Mouse (Mus musculus): ENCODE measurements around the gene Scnn1a.

Gene Scnn1a

DNA sequence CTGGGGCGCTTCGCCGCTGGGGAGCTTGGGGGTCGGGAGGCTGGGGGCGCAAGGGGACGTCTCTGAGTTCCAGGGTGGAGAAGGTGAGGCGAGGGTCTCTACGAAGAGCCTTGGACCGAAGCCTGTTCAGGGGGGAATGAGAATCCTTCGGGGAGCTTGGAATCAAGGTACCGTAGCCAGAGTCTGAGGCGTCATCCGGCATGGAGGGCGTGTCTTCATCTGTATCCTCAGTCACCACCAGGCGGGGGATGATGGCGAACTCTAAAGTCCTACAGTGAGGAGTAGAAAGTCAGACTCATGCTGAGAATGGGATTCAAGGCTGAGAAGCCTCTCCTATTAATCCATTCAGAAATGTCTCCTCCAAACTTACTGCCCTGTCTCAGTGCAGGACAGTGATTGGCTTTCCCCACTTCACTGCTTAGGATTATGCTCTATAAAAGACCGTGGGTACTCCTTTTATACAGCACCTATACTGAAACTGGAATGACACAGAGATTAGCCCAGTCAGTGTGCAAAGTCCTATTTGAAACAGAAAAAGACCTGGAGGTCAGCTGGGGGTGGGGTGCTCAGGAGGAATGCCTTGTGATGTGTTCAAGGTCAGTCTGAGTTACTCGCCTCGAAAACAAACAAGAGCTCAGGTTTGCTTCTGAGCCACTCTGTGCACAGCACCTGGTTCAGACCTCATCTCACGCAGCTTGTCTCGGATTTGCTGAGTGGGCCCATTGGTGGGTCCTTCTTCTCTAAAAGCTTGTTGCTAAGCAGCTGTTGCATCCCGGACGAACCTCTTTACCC is 43.2 kb downstream of the Scnn1a start:
- DNase-seq: peak; percentile 31

DNA sequence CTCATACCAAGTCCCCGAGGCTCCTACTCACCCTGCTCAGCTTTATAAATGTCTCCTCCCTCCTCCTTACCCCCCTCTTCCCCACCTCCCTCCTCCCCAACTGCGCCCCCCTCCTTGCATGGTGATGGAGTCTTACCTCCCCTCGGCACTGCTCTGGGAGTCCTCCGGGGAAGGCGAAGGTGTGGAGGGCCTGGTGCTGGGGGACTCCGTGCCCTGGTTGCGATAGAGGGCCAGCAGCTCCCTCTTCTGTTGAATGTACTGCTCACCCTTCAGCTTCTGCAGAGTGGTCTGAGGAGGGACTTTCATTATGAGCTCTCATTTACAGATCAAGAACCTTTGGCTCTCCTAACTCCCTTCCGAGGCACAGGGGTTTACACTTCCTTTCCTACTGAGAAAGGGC is 44.0 kb downstream of the Scnn1a start:
- peak; percentile 43 for DNase-seq

DNA sequence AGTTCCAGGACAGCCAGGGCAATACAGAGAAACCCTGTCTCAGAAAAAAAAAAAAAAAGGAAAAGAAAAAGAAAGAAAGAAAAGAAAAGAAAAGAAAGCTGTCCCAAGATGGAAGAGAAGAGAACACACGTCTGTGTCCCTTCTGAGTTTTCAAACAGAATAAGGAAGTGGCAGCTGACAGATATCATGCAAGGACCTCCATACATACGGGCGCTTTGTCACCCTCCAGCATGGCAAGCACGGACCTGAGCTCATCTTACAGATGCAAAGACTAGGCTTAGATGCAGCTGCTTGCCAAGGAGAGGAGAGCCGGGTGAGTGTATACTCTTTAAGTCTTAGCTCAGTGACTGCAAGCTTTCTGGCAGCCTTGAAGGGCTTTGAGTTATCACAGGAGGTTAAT is 45.1 kb downstream of the Scnn1a start:
- DNase-seq: no peak

DNA sequence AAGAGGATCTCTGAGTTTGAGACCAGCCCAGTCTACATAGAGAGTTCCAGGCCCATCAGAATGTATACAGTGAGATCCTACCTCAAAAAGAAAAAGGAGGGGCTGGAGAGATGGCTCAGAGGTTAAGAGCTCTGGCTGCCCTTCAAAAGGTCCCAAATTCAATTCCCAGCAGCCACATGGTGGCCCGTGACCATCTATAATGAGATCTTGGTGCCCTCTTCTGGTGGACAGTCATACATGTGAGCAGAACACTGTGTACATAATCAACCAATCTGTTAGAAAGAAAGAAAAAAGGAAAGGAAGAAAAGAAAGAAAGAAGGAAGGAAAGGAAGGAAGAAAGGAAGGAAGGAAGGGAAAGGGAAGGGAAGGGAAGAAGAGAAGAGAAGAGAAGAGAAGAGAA is 45.7 kb downstream of the Scnn1a start:
- DNase-seq: no peak

DNA sequence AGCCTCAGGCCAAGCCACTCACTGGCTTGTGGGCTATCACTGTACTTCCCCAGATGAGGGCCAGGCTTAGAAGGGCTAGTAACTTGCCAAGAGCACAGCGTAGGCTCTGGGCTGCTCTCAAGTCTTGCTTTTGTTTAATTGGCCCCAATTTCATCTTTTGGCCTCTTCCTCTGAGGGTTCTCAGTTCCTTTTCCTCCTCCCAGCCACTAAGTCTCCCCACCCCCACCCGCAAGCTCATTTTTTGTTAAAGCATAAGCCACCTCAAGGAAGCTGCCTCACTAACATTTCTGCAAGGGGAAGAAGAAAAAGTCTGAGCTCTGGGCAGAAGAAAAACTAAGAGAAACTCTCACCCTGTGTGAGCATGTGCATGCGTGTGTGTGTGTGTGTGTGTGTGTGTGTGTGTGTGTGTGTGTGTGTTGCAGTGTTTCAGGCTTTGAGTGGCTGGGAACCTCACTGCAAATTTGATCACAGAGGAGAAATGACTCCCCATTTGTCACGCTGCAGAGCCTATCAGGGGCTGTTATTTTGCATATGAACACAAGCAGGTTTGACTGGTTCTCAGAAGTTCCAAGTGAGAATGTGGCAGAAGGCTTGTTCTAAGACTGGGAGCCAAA is 47.4 kb downstream of the Scnn1a start:
- DNase-seq: no peak

DNA sequence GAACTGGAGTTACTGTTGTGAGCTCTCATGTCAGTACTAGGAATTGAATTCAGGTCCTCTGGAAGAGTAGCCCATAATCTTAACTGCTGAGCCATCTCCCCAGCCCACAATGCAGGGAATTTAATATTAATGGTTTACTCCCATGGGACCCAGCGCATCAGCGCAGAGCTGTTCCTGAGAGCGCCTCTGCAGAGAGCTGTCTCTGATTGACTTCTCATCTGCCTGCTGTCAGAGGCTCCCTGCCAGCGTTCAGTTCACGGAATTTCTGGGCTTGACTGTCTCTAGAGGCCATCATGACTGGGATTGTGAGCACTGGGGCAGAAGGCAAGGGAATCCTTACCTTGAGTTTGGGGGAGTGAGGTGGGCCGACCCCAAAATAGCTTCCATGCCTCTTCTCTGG is 56.6 kb downstream of the Scnn1a start:
- DNase-seq: no peak

DNA sequence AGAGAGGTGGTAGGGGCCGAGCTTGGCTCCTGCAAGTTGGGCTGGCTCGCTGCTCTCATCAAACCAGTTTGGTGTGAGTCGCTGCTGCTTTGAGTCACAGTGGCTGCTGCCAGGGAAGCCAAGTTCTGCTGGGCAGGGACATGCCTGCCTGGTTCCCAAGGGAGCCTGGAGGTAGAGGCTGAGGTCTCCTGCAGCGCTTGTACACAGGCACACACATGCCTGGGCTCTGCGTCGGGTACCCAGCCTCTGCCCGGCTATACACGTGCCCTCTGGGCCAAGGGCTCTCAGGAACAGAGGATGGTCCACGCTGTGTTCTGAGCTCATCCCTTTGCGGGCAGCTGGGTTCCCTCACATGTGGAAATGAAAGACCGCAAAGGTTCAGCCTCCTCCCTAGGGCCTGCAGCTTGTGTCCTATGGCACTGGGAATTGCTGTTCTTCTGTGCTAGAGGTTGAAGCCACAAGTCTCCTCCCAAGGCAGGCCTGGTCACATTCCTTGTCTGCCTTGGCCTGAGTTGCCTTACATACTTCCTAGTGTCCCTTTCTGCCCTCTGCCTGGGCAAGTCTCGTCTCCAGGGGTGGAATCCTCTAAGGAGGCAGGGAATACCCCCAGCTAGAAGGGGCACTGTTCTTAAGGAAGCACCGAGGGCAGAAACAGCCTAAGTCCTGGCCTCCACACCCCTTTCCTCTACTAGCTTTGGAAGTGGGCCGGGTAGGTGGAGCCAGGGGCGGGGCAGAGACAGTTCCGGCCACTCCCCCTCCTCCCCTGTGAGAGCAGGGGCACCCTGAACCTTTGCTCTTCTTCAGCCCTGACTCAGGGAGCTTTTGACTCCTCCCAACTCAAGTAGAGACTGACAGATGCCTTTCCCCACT is 57.4 kb downstream of the Scnn1a start:
- peak; percentile 79 for DNase-seq

DNA sequence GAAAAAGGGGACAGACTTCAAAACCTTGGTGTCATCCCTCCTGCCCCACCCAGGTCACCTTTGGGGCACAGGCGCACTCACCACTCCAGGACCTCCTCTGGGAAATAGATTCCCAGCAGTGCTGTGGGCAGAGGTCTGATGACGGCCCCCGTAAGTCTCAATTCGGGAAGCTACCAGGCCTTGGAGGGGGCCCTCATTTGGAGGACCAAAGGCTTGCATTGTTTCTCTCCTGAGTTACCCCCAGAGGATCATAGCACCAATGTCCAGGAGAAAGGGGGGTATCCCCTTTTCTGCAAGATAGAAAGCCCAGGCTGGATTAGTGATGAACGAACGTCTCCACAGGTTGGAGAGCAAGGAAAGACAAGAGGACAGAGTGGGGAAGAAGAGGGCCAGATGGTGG is 58.2 kb downstream of the Scnn1a start:
- DNase-seq: no peak

DNA sequence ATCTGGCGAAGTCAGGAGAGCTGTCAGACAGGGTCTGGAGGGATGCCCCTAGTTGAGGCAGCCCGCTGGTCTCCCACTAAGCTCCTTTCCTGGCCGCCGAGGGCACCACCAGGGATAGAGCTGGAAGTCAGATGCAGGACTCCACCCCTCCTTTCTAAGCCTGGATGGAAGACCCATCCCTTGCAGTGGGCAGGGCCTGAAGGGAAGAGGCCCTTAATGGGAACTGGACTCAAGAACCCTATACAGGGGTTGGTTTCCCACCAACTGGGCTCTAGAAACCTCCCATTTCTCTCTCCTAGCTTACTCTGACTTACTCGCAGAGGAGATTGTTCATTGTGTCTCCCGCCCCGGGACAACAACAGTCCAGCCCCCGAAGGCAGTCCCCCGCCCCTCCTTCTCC is 59.3 kb downstream of the Scnn1a start:
- DNase-seq: no peak

DNA sequence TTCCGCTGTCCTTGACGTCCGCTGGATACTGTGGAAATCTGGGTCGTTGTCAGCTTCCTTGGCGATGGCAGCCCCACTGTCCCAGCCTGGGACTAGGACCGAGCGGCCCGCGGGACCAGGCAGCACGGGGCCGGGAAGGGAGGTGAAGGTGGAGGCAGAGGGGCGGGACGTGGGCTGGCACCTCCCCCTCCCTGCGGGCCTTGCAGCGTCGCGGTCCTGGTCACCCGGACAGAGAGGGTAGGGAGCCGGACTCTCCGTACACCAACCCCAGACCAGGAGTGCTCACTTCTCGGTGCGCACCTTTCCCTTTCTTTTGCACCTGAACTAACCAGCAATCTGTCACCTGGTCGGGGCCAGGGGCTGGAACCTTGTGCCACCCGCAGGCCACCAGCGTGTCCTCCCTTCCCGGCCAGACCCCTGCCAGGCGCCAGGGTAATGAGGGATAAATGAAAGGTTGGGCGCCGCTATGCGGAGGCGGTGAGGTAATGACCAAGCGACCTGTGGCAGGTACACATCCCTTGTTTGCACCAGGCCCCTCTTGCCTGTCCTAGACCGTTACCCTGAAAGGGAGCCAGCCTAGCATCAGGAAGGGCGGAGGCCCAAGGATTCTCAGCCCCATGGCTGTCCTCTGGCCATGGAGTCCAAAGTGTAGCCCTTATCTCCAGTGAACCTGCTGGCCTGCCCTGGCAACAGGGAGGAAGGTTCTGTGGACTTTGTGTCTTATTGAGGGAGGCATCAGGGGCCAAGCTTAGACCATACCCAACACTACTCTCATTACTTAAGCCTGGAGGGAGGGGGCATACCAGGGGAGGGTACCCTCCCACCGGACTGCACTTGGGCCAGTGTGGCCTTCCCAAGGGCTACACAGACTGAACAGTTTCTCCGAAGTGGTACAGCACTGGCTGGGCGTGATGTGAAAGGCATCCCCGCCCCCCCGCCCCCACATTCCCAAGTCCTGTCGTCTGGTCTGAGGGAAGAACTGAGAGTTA is 60.2 kb downstream of the Scnn1a start, which contains the start of gene Plekhg6:
Gene Plekhg6 (minus strand): TSS at position 422 of the 989 bp plus-strand sequence.
- peak; percentile 25 for DNase-seq

DNA sequence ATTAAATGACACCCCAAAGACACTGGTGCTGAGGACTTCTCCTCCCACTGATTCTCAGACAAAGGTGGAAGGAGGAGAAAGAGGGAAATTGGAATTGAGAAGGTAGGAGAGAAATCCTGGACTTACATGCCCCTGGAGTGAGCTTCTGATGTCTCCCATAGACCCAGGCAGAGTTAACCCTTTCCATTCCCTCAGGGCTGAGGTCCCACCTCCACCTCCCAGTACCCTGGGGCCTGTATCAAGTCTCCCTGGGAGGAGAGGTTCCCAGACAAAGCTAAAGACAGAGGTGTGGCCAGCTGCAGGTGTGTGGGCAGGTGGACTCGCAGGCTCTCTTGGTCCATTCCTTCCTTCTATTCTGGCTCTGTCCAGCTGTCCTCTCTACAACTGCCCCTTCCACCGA is 61.6 kb downstream of the Scnn1a start:
- no peak for DNase-seq

DNA sequence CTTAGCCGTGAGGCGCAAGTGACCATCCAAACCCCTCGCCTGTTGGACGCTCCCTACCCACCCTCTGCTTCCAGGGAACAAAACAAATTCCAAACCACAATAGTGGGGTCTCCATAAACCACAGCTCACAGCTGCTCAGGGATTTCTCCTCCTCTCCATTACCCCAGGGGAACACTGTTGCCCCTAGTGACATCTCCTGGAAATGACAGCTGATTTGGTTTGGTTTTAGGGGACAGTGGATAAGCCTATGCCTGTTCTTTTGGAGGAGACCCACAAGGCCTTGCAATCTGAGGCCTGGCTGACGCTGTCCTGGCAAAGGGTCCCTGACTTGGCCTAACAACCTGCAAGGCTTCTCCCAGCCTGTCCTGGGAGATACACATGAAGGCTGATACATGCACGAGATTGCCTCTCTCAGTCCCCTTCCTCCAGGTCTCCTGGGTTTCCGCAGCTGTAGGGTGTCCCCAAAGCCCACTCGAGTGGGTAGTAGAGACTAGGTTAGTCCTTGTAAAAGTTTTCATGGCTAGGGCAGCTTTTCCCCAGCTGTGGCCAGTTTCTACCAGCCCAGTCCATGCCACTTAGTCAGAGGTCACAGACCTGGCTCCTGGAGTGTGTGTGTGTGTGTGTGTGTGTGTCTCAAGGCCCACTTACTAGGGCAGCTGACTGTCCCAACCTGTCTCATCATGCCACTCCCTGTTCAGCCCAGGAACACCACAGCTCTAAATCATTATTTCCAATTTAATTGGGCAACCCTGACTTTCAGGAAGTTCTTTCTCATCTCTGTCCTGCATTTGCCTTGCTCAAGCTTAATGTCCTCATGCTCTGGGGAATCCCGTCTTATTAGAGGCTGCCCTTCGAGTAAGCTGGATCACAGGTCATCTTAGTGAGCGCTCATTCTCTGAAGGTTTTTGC is 64.9 kb downstream of the Scnn1a start:
- DNase-seq: peak; percentile 72

DNA sequence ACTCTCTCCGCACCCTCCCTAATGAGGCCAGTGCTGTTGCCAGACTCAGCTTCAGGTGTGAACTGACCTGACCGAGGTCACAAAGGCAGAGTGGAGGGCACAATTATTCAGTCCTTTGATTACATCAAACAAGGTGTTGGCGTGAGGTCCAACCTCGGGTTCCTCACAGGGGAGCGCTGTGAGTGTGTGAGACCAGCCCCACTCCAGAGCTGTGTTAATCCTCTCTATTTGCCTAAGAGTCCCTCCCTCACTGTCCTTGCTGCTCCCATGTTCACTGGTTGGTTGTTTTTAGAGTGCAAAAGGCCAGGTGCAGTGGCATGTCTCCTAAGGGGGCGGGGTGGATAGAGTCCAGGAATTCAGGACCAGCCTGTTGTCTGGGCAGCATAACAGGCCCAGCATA is 65.6 kb downstream of the Scnn1a start:
- DNase-seq: no peak

DNA sequence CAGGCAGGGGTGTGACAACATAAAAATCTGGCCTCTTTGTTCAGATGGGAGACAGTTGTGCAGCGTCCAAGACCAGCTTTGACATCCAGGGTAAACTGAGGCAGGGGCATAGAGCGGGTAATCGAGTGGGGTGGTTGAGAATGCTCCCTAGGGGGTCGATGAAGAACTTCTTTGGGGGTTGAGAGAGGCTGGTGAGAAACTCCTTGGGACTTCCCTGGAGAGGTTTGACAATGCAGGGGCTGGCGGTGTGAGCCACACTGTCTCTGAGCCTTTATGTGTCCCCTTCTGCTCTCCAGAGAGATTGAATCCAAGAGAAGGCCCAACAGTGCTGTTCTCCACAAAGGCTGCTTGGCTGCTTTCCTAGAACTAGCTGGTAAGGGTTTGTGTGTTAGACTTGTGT is 69.4 kb downstream of the Scnn1a start:
- DNase-seq: no peak

Measured in retina, postnatal 1 day (tissue).